Mouse (Mus musculus) spleen, adult 2 months (tissue): ENCODE measurements at regions not wholly inside any gene's neighbourhood (a gene's known extent, or its start where the extent isn't known, plus 50 kb on each side); places are given as distances from the start of the nearest gene placed in this dataset.

Experiments used
- DNase-seq, 2 experiments: peaks; one replicate each; pipeline versions ENCODE4 v3.0.0 to v3.0.0-alpha.2; 2012 to 2021; ENCODE audit warnings: low spot score in 2 of 2, low read depth in 1 of 2
- H3K27ac ChIP-seq: fragments of 200-500 bp; 2 replicates; pipeline ENCODE4 v1.5.1; 2012; ENCODE audit warnings: low read length, inconsistent platforms; ENCODE audit not compliant: insufficient read depth
- H3K27me3 ChIP-seq: fragments of 200-500 bp; 2 replicates; pipeline ENCODE4 v1.6.1; 2012; ENCODE audit warnings: mild to moderate bottlenecking, moderate library complexity, low read length, inconsistent platforms; ENCODE audit not compliant: control insufficient read depth, insufficient read depth
- H3K36me3 ChIP-seq: fragments of 200-500 bp; 2 replicates; pipeline ENCODE4 v1.6.1; 2012; ENCODE audit warnings: mild to moderate bottlenecking, low read length, inconsistent platforms; ENCODE audit not compliant: control insufficient read depth, insufficient read depth
- H3K4me1 ChIP-seq: fragments of 200-500 bp; 2 replicates; pipeline ENCODE4 v1.6.1; 2011; ENCODE audit warnings: inconsistent platforms; ENCODE audit not compliant: control insufficient read depth, insufficient read depth, insufficient read length
- H3K4me3 ChIP-seq: fragments of 200-500 bp; 2 replicates; pipeline ENCODE4 v1.5.1; 2011; ENCODE audit warnings: mild to moderate bottlenecking, inconsistent platforms; ENCODE audit not compliant: insufficient read depth, insufficient read length; ENCODE audit errors: extremely low read depth
- CTCF ChIP-seq: fragments of 200-500 bp; IDR thresholded peaks from 2 replicates; pipeline ENCODE4 v1.5.1; 2011; ENCODE audit warnings: mild to moderate bottlenecking, inconsistent platforms; ENCODE audit not compliant: insufficient read depth, insufficient read length, insufficient replicate concordance; ENCODE audit errors: extremely low read depth
- POLR2A ChIP-seq: fragments of 200-500 bp; IDR thresholded peaks from 2 replicates; pipeline ENCODE4 v1.6.1; 2011; ENCODE audit warnings: low read depth, low read length, inconsistent platforms
- WGBS: fragments of 180-500 bp; shearing (Covaris S2); methylation state at CpG from one replicate; pipeline ENCODE4 v1.1.7; 2018; 5-methylcytosine and 5-hydroxymethylcytosine counted together

DNA sequence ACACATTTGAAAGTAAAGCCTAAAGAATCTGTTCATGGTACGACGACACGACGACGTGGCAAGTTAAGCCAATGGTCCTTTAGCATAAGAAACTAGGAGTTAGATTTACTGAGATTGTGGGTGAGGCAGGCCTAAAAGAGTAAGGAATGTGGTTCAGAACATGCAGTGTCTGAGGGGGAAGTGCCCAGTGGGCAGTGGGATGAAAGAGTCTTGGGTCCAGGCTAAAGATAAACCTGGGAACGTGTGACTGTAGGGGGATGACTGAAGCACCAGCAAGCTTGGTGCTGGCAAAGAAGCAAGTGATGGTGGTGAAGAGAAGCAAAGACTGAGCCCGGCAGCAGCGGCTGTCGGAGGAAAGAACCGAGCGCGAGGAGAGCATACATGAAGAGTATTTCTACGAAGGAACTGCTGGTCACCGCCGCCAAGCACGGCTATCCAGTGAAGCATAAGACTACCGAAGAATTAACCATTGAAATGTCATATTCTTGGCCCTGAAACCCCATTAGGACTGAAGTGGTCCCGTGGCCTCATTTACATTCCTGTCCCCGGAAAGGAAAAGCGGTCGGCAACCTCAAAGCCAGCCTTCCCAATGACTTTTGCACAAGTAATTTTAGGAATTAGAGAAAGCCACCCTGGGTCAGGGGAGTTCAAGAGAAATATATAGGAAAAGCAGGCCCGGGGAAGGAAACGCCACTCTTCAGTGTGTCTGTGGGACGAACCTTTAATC, 76.2 kb upstream of the Armc2 start:
- Histone ChIP-seq H3K36me3 (no peaks in the 10 kb centered on the region), H3K4me1 (peaks cover 4% of the 10 kb centered on the region; the same call in 1 of the 2 replicates), H3K4me3 (no peak overlapping the region), H3K27ac (no peak overlapping the region), H3K27me3 (no peaks in the 10 kb centered on the region)
- no peak for DNase-seq
- WGBS: 94% methylated on average over 24 of the region's 24 CpGs
- TF ChIP-seq POLR2A (no peak), CTCF (no peak)

DNA sequence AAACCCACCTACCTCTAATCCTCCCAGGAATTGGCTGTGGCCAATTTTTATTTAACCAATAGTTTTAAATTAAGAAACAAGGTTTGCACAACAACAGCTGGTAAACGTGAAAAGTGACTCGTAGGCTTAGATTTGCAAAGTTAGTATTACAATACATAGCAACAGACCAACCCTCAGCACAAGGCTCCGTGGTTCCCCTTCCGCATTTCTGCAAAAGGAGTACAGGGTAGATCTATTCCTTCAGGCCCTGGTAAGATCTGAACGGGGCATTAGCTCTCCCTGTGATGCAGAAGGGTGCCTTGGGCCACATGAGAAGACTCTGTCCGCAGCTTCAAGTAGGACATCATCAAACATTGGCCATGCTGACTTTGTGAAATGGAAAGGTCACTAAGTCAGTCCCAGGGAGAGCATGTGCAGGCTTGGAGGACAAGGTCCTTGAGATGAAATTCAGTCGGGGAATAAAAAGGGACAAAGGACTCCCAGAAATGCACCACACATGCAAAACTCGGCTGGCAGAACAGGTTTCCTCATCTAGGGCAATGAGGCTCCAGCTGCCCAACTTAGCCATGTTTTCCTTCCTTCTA, 75.0 kb upstream of the Armc2 start:
- peaks cover 6% of the 10 kb centered on the region; the same call in 1 of the 2 replicates for H3K4me1 ChIP-seq
- H3K4me3 ChIP-seq: no peak overlapping the region
- H3K27ac ChIP-seq: no peak overlapping the region

DNA sequence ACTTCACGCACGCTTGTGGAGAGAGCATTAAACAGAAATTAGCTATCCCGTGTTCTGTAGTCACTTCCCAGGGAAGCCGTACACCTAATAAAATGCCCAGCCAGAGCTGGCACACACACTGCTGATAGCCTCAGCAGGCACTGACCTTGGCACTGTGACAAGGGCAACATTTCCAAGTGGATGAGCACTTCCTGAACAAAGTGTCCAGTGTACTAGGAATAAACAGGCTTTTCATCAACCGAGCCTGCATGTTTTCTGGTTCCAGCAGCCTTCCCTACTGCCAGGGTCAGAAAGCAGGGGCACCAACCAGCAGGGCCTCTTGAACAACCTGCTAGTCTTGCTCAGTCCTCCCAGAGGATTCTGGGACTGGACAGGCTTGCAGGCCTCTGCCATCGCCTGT, 74.3 kb upstream of the Armc2 start:
- no peak for DNase-seq
- Histone ChIP-seq H3K27me3 (no peaks in the 10 kb centered on the region), H3K4me3 (no peak overlapping the region), H3K36me3 (no peaks in the 10 kb centered on the region), H3K4me1 (peaks cover 6% of the 10 kb centered on the region; the same call in 1 of the 2 replicates), H3K27ac (no peak overlapping the region)
- WGBS: 87% methylated on average over 6 of the region's 6 CpGs
- no peak for TF ChIP-seq POLR2A
- no peak for TF ChIP-seq CTCF

More for the DNA sequence above, 75.0 kb upstream of the Armc2 start:
- TF ChIP-seq CTCF (no peak), POLR2A (no peak)
- no peak for DNase-seq
- Histone ChIP-seq H3K27me3 (no peaks in the 10 kb centered on the region), H3K36me3 (no peaks in the 10 kb centered on the region)
- 65% methylated on average over 8 of the region's 8 CpGs for WGBS

DNA sequence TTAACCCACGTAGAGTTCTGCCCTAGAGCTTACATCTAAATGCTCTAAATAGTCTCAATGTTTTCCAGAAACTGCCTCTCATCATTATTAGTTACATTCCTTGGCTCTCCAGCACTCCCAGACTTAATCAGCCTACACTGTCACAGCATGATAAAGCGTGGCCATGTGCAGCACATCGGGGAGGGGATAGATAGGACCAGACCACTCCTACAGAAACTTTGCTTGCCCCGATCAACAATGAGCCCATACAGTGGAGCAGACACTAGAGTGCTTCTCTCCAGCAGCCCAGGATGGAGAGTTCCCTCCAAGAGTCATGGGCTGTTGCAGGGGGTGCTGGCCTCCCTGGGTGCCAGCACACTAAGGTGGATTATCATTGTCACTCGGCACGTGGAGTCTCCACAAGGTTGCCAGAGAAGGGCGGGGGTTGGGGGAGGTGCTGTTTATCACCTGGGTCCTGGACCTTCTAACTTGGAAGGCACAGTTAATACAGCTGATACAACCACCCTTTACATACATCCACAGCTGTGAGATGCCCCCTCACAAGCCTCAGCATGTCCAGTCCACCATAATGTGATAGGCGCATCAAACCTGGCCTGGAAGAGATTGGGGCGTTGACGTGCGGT, 73.4 kb upstream of the Armc2 start:
- Histone ChIP-seq H3K4me1 (peaks cover 6% of the 10 kb centered on the region; the same call in 1 of the 2 replicates), H3K36me3 (no peaks in the 10 kb centered on the region), H3K27ac (no peak overlapping the region), H3K4me3 (no peak overlapping the region), H3K27me3 (no peaks in the 10 kb centered on the region)
- DNase-seq: no peak
- TF ChIP-seq POLR2A (no peak), CTCF (no peak)
- 86% methylated on average over 11 of the region's 11 CpGs for WGBS

DNA sequence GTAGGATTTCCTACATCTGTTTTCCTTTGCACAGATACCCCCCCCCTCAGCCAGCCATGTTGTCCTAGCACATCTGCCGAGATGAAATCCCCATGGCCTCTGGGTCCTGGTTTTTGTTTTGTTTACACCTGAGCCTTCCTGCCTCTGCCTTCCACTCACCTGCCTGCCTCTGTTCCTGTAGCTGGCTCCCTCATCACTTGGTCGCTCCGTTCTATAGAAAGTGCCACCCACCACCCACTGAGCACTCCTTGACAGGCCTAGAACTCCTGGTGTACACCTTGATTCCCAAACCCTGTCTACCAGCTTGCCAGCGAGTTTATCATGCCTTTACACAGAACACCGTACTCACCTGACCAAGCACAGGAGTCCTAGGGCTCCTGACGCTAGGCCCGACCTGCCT, 72.6 kb upstream of the Armc2 start:
- H3K4me1 ChIP-seq: peaks cover 6% of the 10 kb centered on the region; the same call in 1 of the 2 replicates
- 96% methylated on average over 7 of the region's 7 CpGs for WGBS
- no peaks in the 10 kb centered on the region for H3K27me3 ChIP-seq
- H3K4me3 ChIP-seq: no peak overlapping the region
- TF ChIP-seq POLR2A (no peak), CTCF (no peak)
- DNase-seq: no peak
- no peak overlapping the region for H3K27ac ChIP-seq
- H3K36me3 ChIP-seq: no peaks in the 10 kb centered on the region

DNA sequence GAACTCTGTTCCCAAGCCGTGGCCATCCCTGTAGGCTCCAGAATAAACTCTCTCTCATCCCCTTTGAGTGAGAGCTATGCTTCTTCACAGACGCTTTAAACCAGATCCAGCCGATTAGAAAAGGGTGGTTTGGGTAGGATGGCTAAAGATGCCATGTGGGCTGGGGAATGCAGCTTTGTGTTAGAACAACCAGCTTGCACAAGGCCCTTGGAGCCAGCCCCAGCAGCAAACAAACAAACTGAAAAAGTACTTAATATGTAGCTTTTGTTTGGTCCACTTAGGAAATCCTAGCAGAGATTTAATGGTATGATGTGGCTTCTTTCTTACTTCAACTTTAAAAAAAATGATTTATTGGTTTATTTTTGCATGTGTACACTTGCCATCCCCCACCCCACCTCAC, 71.9 kb upstream of the Armc2 start:
- Histone ChIP-seq H3K27ac (no peak overlapping the region), H3K36me3 (no peaks in the 10 kb centered on the region), H3K27me3 (no peaks in the 10 kb centered on the region), H3K4me1 (peaks cover 6% of the 10 kb centered on the region; the same call in 1 of the 2 replicates), H3K4me3 (no peak overlapping the region)
- DNase-seq: no peak
- TF ChIP-seq CTCF (no peak), POLR2A (no peak)
- 88% methylated on average over 3 of the region's 3 CpGs for WGBS
